Mouse (Mus musculus) heart, embryonic 12.5 days (tissue): ENCODE results near the gene Gm13277. TPM values are rescaled to one million over a fixed set of nuclear protein-coding genes. Genes with fewer than 3 reads are reported as not detected.
"Not testable (repeated sequence)": the region's sequence is repeated elsewhere in the genome, so short reads cannot be mapped to it uniquely, and the experiment has no call there.

Experiments used
- ATAC-seq: fragments of 200-750 bp; cut with Nextera tagmentation; 2 replicates; pipeline ENCODE4 v1.8.0; 2017; ENCODE audit warnings: moderate TSS enrichment, moderate library complexity; ENCODE audit not compliant: insufficient number of reproducible peaks, low FRiP score
- H3K27ac ChIP-seq: fragments of 300-500 bp; sonication (generic); 2 replicates; pipeline ENCODE4 v1.5.1; 2016; ENCODE audit warnings: mild to moderate bottlenecking, moderate library complexity; ENCODE audit not compliant: poor library complexity, severe bottlenecking
- H3K27me3 ChIP-seq: fragments of 300-500 bp; sonication (generic); replicated peaks from 2 replicates; pipeline ENCODE4 v1.6.1; 2016; ENCODE audit warnings: mild to moderate bottlenecking, moderate library complexity
- H3K36me3 ChIP-seq: fragments of 300-500 bp; sonication (generic); 2 replicates; pipeline ENCODE4 v1.6.1; 2016; ENCODE audit warnings: mild to moderate bottlenecking, moderate library complexity
- H3K4me1 ChIP-seq: fragments of 300-500 bp; sonication (generic); replicated peaks from 2 replicates; pipeline ENCODE4 v1.6.1; 2016; ENCODE audit warnings: mild to moderate bottlenecking
- H3K4me2 ChIP-seq: fragments of 300-500 bp; sonication (generic); 2 replicates; pipeline ENCODE4 v1.6.1; 2016; ENCODE audit warnings: mild to moderate bottlenecking, moderate library complexity
- H3K4me3 ChIP-seq: fragments of 300-500 bp; sonication (generic); 2 replicates; pipeline ENCODE4 v1.5.1; 2016; ENCODE audit warnings: mild to moderate bottlenecking
- H3K9ac ChIP-seq: fragments of 300-500 bp; sonication (generic); 2 replicates; pipeline ENCODE4 v1.6.1; 2016; ENCODE audit warnings: mild to moderate bottlenecking, moderate library complexity
- H3K9me3 ChIP-seq: fragments of 300-500 bp; sonication (generic); replicated peaks from 2 replicates; pipeline ENCODE4 v1.6.1; 2016; ENCODE audit warnings: mild to moderate bottlenecking, moderate library complexity
- WGBS: fragments of 180-500 bp; shearing (Covaris S2); methylation state at CpG from one replicate; pipeline ENCODE4 v1.1.7; 2016; 5-methylcytosine and 5-hydroxymethylcytosine counted together
- polyA plus RNA-seq: library from polyadenylated mRNA; unstranded; fragments of >200 nt; fragmentation: Nextera tagmentation; extraction: Ambion mirVana; gene quantifications from 2 replicates; pipeline ENCODE4 v1.2.1, GENCODE M21; 2016

The Gm13277 gene
- polyA plus RNA-seq, 1 experiment from 2014 or later = not detected

DNA sequence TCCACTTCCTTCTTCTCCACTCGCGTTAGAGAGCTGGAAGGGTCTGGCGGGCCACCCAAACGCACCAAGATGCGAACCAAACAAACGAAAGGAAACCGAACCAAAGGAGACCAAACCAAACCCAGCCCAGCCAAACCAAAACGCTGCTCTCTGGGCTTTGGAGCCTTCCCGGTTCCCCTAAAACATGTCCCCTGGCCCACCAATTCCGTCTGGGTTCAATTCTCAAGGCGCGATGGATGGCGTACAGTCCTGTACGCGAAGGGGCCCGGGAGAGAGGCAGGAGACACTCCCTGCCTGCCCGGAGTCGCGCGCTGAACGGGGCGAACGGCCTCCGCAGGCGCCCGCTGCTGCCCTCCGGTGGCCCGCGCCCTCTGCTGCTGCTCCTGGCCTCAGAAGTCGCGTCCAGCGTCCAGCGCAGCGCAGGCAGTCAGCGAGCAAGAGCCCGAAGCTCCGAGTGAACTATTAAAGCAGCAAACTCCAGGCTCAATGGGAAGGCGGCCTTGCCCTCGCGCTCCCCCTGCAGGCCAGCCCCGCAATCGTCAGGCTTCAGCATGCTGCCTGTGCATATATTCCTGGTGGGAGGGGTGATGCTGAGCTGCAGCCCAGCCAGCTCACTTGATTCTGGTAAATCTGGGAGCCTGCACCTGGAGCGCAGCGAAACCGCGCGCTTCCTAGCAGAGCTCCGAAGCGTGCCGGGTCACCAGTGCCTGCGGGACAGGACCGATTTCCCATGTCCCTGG lies 5.7 kb downstream of the Gm13277 start, which contains the start of gene Gm13275:
Gm13275 (plus strand) TSS at position 552 of the 740 bp plus-strand sequence.
- whole genome bisulfite sequencing = 0% methylated on average over 13 of the region's 52 CpGs
- H3K27ac ChIP-seq, ATAC-seq, H3K4me3 ChIP-seq, H3K36me3 ChIP-seq, H3K4me2 ChIP-seq, H3K27me3 ChIP-seq, H3K9ac ChIP-seq, H3K9me3 ChIP-seq, H3K4me1 ChIP-seq: not testable (repeated sequence)

DNA sequence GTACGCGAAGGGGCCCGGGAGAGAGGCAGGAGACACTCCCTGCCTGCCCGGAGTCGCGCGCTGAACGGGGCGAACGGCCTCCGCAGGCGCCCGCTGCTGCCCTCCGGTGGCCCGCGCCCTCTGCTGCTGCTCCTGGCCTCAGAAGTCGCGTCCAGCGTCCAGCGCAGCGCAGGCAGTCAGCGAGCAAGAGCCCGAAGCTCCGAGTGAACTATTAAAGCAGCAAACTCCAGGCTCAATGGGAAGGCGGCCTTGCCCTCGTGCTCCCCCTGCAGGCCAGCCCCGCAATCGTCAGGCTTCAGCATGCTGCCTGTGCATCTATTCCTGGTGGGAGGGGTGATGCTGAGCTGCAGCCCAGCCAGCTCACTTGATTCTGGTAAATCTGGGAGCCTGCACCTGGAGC lies 8.7 kb downstream of the Gm13277 start, which contains the start of gene Gm13279:
Gm13279 (plus strand) TSS at position 301 of the 400 bp plus-strand sequence.
- not testable (repeated sequence) for H3K9ac ChIP-seq, ATAC-seq

DNA sequence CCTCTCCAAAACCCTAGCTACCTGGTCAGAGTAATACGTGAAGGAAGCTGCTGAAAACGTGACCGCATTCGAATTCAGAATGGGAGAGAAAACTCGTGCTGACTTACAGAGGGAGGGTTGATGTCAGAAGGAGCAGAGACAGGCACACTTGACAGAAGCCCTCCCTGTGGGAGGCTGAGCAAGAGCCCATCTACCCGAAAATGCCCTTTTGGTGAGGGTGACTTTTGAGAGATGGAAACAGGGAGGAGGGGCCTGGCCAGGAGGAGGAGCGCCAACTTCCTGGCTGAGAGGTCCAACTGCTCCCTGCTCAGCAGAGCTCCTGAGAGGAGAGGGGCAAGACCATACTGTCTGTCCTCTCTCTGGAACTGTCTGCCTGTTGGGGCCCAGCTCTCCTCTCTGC lies 10.9 kb downstream of the Gm13277 start, which contains the start of gene Gm13285:
Gm13285 (plus strand) TSS at position 301 of the 400 bp plus-strand sequence.
- not testable (repeated sequence) for H3K9me3 ChIP-seq, H3K4me3 ChIP-seq, H3K27ac ChIP-seq, H3K9ac ChIP-seq, H3K4me2 ChIP-seq, H3K4me1 ChIP-seq, ATAC-seq, H3K36me3 ChIP-seq, H3K27me3 ChIP-seq
- WGBS = 9% methylated on average over 6 of the region's 7 CpGs

More for the DNA sequence above, 8.7 kb downstream of the Gm13277 start, which contains the start of gene Gm13279:
- not testable (repeated sequence) for H3K4me1 ChIP-seq, H3K9me3 ChIP-seq, H3K4me2 ChIP-seq, H3K27ac ChIP-seq, H3K27me3 ChIP-seq, H3K36me3 ChIP-seq, H3K4me3 ChIP-seq
- WGBS = no CpG with 5 or more reads among the region's 28 CpGs

DNA sequence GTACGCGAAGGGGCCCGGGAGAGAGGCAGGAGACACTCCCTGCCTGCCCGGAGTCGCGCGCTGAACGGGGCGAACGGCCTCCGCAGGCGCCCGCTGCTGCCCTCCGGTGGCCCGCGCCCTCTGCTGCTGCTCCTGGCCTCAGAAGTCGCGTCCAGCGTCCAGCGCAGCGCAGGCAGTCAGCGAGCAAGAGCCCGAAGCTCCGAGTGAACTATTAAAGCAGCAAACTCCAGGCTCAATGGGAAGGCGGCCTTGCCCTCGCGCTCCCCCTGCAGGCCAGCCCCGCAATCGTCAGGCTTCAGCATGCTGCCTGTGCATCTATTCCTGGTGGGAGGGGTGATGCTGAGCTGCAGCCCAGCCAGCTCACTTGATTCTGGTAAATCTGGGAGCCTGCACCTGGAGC lies 14.5 kb downstream of the Gm13277 start, which contains the start of gene Gm13287:
Gm13287 (plus strand) TSS at position 301 of the 400 bp plus-strand sequence.
- H3K4me3 ChIP-seq, H3K4me1 ChIP-seq, H3K27me3 ChIP-seq, H3K27ac ChIP-seq, H3K9me3 ChIP-seq, H3K36me3 ChIP-seq, H3K9ac ChIP-seq, ATAC-seq: not testable (repeated sequence)
- H3K4me2 ChIP-seq = peak within 1 kb of the TSS; percentile 49
- WGBS = no CpG with 5 or more reads among the region's 29 CpGs

DNA sequence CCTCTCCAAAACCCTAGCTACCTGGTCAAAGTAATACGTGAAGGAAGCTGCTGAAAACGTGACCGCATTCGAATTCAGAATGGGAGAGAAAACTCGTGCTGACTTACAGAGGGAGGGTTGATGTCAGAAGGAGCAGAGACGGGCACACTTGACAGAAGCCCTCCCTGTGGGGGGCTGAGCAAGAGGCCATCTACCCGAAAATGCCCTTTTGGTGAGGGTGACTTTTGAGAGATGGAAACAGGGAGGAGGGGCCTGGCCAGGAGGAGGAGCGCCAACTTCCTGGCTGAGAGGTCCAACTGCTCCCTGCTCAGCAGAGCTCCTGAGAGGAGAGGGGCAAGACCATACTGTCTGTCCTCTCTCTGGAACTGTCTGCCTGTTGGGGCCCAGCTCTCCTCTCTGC lies 16.8 kb downstream of the Gm13277 start, which contains the start of gene Gm13288:
Gm13288 (plus strand) TSS at position 301 of the 400 bp plus-strand sequence.
- WGBS = no CpG with 5 or more reads among the region's 8 CpGs
- not testable (repeated sequence) for H3K27ac ChIP-seq, ATAC-seq

DNA sequence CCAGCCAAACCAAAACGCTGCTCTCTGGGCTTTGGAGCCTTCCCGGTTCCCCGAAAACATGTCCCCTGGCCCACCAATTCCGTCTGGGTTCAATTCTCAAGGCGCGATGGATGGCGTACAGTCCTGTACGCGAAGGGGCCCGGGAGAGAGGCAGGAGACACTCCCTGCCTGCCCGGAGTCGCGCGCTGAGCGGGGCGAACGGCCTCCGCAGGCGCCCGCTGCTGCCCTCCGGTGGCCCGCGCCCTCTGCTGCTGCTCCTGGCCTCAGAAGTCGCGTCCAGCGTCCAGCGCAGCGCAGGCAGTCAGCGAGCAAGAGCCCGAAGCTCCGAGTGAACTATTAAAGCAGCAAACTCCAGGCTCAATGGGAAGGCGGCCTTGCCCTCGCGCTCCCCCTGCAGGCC lies 17.3 kb downstream of the Gm13277 start:
- H3K4me3 ChIP-seq, H3K9ac ChIP-seq, H3K27ac ChIP-seq, H3K27me3 ChIP-seq, ATAC-seq, H3K36me3 ChIP-seq, H3K4me1 ChIP-seq, H3K9me3 ChIP-seq: not testable (repeated sequence)
- peak overlapping the region; percentile 44 for H3K4me2 ChIP-seq
- 0% methylated on average over 8 of the region's 34 CpGs for WGBS

More for the DNA sequence above, 16.8 kb downstream of the Gm13277 start, which contains the start of gene Gm13288:
- not testable (repeated sequence) for H3K4me3 ChIP-seq, H3K27me3 ChIP-seq, H3K9ac ChIP-seq, H3K4me1 ChIP-seq, H3K36me3 ChIP-seq, H3K9me3 ChIP-seq
- H3K4me2 ChIP-seq = peak within 1 kb of the TSS; percentile 44

DNA sequence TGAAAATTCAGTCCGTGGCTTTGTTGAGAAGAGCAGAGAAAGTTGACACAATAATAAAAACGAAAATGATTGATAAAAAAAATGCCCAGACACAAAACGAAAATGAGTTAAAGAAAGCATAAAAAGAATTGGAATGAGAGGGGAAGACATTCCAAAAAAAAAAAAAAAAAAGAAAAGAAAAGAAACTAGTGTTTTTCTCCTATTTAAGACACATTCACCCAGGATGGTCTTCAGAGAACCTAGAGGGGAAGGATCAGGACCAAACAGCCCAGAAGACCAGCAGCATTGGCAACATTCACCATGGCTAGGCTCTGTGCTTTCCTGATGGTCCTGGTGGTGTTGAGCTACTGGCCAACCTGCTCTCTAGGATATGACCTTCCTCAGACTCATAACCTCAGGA lies 27.5 kb downstream of the Gm13277 start, which contains the start of gene Ifna7:
Ifna7 (plus strand) TSS at position 301 of the 400 bp plus-strand sequence.
- WGBS = 58% methylated on average over 3 of the region's 3 CpGs
- H3K4me2 ChIP-seq = no peak within 1 kb of the TSS
- no peaks in the 10 kb centered on the region for H3K9me3 ChIP-seq
- 0 out of 2 replicates have a peak, but pooled peaks cover 8% of the 10 kb centered on the region for H3K27me3 ChIP-seq
- H3K4me1 ChIP-seq = no peaks in the 10 kb centered on the region
- H3K27ac ChIP-seq = no peak within 1 kb of the TSS
- no peak within 1 kb of the TSS for H3K4me3 ChIP-seq
- ATAC-seq = no peak
- H3K9ac ChIP-seq = no peak within 1 kb of the TSS
- H3K36me3 ChIP-seq = no peaks in the 10 kb centered on the region

DNA sequence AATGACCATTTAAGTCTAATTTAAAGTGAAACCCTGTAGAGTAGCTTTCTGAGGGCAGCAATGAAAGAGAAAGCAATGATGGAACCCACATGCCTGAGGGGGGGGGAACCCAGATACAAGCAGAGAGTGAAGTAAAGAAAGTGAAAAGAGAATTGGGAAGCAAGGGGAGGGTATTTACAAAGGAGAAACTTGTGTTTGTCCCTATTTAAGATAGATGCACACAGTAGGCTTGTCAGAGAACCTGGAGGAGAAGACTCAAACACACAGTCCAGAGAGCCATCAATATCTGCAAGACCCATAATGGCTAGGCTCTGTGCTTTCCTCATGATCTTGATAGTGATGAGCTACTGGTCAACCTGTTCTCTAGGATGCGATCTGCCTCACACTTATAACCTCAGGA lies 31.2 kb downstream of the Gm13277 start, which contains the start of gene Ifna11:
Ifna11 (plus strand) TSS at position 301 of the 400 bp plus-strand sequence.
- Histone ChIP-seq H3K27me3 (0 out of 2 replicates have a peak, but pooled peaks cover 6% of the 10 kb centered on the region), H3K36me3 (no peaks in the 10 kb centered on the region), H3K27ac (no peak within 1 kb of the TSS), H3K4me3 (no peak within 1 kb of the TSS), H3K9ac (no peak within 1 kb of the TSS), H3K4me2 (no peak within 1 kb of the TSS), H3K9me3 (no peaks in the 10 kb centered on the region), H3K4me1 (no peaks in the 10 kb centered on the region)
- 82% methylated on average over 1 of the region's 1 CpGs for WGBS
- ATAC-seq = no peak

DNA sequence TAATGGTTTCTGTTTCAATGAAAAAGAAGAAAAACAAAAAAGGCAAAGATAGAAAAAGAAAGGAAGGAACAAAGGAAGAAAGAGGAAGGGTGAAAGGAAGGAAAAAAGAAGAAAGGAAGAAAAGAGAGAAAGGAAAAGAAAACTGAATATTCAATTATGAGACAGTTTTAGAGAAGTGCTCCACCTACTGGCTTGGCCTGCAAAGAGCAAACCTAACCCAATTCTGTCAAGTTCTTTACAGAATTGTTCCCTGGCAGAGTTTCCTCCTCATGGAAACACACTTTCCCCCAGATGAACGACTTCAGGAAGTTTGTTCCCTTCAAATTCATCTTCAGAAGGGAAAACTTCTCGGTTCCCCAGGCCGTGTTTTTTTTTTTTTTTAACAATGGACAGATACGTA lies 34.6 kb downstream of the Gm13277 start:
- 25% methylated on average over 4 of the region's 4 CpGs for WGBS

DNA sequence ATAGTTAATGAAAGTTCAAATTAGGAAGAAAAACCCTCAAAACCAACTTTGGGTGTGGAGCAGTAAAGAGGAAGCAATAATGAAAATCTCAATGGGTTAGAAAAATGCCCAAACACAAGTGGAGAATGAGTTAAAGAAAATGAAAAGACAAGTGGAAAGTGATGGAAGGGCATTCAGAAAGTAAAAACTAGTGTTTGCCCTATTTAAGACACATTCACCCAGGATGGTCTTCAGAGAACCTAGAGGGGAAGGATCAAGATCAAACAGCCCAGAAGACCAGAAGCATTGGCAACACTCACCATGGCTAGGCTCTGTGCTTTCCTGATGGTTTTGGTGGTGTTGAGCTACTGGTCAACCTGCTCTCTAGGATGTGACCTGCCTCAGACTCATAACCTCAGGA lies 38.7 kb downstream of the Gm13277 start, which contains the start of gene Ifna6:
Ifna6 (plus strand) TSS at position 301 of the 400 bp plus-strand sequence.
- not testable (repeated sequence) for H3K36me3 ChIP-seq, H3K9me3 ChIP-seq, H3K27me3 ChIP-seq, H3K4me1 ChIP-seq, H3K4me2 ChIP-seq, H3K27ac ChIP-seq, ATAC-seq, H3K4me3 ChIP-seq, H3K9ac ChIP-seq

More for the DNA sequence above, 34.6 kb downstream of the Gm13277 start:
- no peaks in the 10 kb centered on the region for H3K9me3 ChIP-seq
- no peaks in the 10 kb centered on the region for H3K4me1 ChIP-seq
- no peak overlapping the region for H3K4me2 ChIP-seq
- no peak overlapping the region for H3K4me3 ChIP-seq
- H3K27me3 ChIP-seq = no peaks in the 10 kb centered on the region
- H3K9ac ChIP-seq = no peak overlapping the region
- no peaks in the 10 kb centered on the region for H3K36me3 ChIP-seq
- ATAC-seq = no peak
- H3K27ac ChIP-seq = no peak overlapping the region

DNA sequence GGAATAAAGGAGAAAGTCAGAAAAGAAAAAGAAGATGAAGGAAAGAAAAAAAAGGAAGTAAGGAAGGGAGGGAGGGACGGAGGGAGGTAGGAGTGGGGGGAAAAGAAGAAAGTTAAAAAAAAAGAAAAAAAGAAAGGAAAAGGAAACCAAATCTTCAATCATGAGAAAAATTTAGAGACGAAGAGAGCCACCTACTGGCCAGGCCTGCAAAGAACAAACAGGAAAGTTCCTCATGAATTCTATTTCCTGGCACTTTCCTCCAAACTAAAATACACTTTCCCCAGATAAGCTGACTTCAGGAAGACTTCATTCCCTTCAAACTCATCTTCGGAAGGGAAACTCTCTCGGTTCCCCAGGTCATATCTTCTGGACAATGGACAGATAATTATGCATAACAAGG lies 42.1 kb downstream of the Gm13277 start:
- no peak overlapping the region for H3K4me2 ChIP-seq
- ATAC-seq = no peak
- H3K4me3 ChIP-seq = no peak overlapping the region
- H3K27ac ChIP-seq = no peak overlapping the region
- no peaks in the 10 kb centered on the region; the same call in 1 of the 2 replicates for H3K27me3 ChIP-seq
- H3K9ac ChIP-seq = no peak overlapping the region
- no peaks in the 10 kb centered on the region for H3K4me1 ChIP-seq
- no peaks in the 10 kb centered on the region for H3K36me3 ChIP-seq
- 28% methylated on average over 4 of the region's 4 CpGs for WGBS
- no peaks in the 10 kb centered on the region for H3K9me3 ChIP-seq
